Mouse (Mus musculus): ENCODE results near the gene Hist2h4. TPM values are rescaled to one million over a fixed set of nuclear protein-coding genes. Genes with fewer than 3 reads are reported as not detected.
"Not testable (repeated sequence)": the region's sequence is repeated elsewhere in the genome, so short reads cannot be mapped to it uniquely, and the experiment has no call there.

Hist2h4 gene
- total RNA-seq, 2 experiments from 2014 or later = 26.0 to 42.3 TPM

DNA sequence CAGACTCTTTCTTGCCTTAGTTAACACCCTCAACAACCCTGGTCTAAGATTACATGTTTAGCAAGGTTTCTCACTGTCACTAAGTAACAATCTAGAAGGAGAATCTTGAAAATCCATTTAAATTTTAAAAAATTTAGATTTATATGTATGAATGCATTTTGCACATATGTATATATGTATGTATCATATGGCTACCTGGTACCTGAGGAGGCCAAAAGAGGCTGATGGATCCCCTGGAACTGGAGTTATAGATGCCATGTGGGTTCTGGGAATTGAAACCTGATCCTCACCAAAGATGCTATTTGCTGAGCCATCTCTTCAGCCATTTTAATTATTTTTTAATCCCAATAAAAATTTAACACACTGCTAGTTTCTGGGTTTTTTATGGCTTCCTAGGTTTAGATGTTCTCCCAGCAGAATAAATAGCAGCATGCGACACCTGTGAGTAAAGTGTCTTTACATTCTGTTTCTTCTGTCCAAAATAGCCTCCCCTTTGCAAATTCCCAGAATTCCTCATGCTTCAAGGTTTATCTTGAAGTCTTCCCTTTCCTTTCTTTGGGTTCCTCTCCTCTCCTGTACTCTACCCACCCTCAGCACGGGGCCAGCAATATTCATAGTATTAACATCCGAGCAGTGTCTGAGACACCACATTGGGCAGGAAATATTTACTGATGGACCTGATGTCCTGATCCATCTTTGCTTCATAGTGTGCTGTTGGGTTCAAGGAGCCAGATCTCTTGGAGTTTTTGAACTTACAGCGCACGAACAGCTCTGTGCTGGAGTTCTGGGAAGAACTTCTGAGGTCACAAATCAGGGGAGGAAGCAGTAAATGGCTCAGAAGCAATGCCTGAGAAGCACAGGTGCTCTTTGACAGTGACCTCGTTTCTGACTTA, 14.7 kb downstream of the Hist2h4 start:
- intact Hi-C loops (cut with DNase I) = no loop called here
- DNase-seq = no peak

DNA sequence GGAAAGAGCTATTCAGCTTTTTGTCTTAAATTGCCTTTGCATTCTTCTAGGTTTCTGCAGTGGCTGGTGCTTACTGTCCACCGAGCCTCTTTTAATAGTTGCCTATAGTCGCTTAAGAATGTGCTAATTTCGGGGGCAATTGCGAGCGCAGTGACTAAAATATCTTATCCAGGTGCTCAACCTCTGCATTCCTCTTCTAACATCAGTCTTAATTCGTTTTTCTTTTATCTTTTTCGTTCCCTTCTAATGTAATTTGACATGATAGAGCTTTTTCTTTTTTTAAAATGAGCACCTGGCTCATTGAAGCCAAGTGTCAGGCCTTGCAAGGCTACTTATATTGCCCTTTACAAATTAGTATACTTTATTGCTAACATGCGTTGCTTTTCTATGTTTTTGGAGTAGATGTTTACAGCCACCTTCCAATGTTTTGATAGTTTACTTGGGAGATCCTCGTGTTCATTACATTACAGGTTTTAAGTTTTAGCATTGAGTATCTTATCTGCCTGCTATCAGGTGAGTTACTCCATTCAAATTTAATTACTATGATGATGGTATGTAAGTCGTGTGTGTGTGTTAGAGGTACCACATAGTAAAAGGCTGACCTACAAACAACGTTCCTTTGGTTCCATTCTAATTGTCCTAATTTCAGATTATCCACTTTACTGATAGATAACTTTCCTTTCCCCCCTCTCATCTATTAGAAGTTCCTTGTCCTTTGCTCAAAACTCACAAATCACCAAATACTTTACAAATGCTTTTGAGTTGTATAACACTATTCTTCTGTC, 15.6 kb downstream of the Hist2h4 start:
- no peak for DNase-seq
- intact Hi-C loops (cut with DNase I) = loop anchor here (2.0 kb wide), 1 partner anchor 15 kb away; the partner anchor contains the start of gene Hist2h4

DNA sequence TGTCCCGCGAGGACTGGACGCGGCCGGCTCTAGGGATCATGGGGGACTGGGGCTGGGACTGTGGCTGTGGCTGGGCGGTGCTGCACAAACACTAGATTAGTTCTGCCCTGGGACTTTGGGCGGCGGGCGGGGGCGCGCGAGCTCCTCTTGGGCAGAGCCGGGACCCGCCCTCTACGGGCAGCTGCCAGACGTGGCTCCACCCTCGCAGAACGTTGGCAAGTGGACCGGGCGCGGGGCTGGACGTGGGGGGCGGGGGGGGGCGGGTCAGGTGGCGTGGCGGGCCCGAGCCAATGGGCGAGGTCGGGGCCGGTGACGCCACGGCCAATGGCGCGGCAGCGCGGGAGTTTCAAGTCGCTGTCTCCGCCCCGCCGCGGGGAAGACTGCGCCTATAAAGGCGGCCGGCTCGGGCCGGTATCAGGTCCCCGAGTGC, 16.7 kb downstream of the Hist2h4 start, which contains the start of gene Hist2h3c1:
Hist2h3c1 (plus strand) TSS at position 259 of the 430 bp plus-strand sequence.
- DNase-seq = not testable (repeated sequence)
- intact Hi-C loops (cut with DNase I) = loop anchor here (2.0 kb wide), 1 partner anchor 16 kb away; the partner anchor contains the start of gene Hist2h4

DNA sequence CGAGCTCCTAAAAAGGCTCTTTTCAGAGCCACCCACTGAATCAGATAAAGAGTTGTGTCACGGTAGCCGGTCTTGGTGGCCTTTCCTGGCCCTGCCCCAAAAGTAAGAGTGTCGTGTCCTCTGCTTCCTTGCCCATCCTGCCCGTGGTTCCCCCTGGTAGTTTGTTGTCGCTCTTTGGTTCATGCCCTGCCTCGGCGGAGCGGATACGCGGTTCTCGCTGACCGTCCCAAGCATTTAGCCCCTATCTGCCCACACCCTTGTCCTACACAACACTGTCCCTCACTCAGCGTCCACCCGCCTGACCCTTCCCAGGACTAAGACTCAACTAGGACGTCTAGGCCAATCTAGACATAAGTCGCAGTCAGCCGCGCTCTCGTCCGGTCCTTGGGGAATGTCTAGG, 17.1 kb downstream of the Hist2h4 start:
- intact Hi-C loops (cut with DNase I) = loop anchor here (2.0 kb wide), 1 partner anchor 17 kb away; the partner anchor contains the start of gene Hist2h4
- DNase-seq = not testable (repeated sequence)

DNA sequence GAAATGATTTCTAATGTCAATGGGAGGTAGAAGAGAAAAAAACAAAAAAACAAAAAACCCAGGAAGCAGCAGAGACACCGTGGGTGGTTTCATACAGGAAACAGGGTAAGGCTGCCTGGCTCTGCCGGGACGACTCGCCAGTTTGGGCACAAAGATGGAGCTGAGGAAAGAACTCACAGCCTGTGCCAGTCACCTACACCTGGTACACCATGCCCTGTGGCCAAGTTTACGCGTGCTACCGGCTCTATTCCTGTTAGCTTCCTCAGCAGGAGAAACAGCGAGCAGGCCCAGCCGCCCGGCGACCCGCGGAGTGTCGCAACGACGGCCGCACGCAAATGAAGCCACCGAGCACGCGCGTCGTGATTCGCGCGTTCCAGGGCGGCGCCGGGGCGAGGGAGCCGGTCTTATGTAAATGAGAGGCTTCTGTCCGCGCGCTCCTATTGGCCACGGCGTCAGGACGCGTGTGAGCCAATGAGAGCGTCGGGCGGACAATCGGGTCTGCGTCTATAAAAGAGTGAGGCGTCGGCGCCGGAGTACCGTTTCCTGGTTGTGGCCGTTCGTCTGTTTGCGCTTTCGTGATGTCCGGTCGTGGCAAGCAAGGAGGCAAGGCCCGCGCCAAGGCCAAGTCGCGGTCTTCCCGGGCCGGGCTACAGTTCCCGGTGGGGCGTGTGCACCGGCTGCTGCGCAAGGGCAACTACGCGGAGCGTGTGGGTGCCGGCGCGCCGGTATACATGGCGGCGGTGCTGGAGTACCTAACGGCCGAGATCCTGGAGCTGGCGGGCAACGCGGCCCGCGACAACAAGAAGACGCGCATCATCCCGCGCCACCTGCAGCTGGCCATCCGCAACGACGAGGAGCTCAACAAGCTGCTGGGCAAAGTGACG, 17.9 kb downstream of the Hist2h4 start, which contains the start of gene Hist2h2aa1:
Hist2h2aa1 (plus strand) TSS at position 495 of the 884 bp plus-strand sequence.
- peak; percentile 83 to 85 for DNase-seq
- intact Hi-C loops (cut with DNase I) = not testable (repeated sequence)

DNA sequence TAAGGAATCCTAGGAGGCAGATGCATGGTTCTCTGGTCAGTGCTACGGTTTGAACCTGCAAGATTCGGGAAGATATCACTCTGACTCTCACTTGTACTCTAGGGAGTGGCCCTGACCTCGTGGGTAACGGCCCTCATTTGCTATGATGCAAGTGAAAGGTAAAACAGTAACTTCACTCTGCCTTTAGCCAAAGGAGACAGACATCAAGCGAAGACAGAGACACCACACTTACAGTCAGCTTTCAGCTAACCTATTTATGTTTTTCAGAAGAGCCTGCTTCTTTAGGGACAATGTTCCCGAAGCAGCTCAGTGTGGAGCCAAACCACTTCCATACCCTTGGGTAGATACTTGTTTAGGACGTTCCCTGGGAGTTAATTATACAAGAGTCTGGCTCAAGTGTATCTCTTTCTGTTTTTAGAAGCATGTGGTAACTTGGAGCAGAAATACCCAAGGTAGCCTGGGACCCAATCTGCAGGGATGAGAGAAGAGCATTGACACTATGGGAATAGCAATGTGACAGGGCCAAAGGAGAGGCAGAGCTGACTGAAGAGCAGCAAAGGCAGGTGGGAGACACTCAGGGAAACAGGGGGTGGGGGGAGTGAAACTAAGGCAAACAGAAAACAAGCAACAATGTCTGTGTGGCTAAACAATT, 19.1 kb downstream of the Hist2h4 start:
- no peak for DNase-seq
- intact Hi-C loops (cut with DNase I) = no loop called here

DNA sequence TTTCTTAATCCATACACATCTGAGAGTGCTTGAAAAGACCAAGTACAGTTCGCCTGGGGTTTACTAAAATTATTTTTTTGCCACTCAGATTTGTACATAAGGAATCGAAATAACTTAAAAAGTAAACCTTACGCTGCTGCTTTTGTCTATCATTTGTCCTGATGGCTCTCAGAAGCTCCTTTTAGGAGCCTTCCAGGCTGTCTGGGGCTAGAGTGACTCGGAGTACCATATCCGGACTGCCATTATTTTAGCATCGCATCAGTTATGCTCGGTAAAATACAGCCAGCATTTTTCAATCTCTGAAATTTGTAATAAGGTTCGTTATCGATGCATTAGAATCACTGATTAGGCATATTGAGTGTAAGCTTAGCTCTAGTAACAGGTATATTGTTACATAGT, 22.3 kb downstream of the Hist2h4 start:
- intact Hi-C loops (cut with DNase I) = no loop called here
- no peak for DNase-seq

DNA sequence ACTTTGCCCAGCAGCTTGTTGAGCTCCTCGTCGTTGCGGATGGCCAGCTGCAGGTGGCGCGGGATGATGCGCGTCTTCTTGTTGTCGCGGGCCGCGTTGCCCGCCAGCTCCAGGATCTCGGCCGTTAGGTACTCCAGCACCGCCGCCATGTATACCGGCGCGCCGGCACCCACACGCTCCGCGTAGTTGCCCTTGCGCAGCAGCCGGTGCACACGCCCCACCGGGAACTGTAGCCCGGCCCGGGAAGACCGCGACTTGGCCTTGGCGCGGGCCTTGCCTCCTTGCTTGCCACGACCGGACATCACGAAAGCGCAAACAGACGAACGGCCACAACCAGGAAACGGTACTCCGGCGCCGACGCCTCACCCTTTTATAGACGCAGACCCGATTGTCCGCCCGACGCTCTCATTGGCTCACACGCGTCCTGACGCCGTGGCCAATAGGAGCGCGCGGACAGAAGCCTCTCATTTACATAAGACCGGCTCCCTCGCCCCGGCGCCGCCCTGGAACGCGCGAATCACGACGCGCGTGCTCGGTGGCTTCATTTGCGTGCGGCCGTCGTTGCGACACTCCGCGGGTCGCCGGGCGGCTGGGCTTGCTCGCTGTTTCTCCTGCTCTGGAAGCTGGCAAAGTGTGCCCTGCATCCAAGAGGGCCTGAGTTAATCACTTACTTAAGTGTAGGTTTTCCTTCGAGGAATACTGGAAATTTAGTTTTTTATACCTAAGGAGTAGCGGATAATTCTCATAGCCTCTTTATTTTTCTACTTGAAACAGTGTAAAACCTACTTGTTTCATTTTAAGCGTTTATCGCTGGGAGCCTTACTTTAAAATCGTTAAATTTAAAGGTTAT, 22.9 kb downstream of the Hist2h4 start, which contains the start of gene Hist2h2aa2:
Hist2h2aa2 (minus strand) TSS at position 328 of the 850 bp plus-strand sequence.
- intact Hi-C loops (cut with DNase I) = not testable (repeated sequence)
- peak; percentile 92 to 95 for DNase-seq

DNA sequence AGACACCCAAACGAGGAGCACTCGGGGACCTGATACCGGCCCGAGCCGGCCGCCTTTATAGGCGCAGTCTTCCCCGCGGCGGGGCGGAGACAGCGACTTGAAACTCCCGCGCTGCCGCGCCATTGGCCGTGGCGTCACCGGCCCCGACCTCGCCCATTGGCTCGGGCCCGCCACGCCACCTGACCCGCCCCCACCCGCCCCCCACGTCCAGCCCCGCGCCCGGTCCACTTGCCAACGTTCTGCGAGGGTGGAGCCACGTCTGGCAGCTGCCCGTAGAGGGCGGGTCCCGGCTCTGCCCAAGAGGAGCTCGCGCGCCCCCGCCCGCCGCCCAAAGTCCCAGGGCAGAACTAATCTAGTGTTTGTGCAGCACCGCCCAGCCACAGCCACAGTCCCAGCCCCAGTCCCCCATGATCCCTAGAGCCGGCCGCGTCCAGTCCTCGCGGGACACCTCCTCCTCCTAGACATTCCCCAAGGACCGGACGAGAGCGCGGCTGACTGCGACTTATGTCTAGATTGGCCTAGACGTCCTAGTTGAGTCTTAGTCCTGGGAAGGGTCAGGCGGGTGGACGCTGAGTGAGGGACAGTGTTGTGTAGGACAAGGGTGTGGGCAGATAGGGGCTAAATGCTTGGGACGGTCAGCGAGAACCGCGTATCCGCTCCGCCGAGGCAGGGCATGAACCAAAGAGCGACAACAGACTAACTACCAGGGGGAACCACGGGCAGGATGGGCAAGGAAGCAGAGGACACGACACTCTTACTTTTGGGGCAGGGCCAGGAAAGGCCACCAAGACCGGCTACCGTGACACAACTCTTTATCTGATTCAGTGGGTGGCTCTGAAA, 23.9 kb downstream of the Hist2h4 start, which contains the start of gene Hist2h3c2:
Hist2h3c2 (minus strand) TSS at position 174 of the 840 bp plus-strand sequence.
- peak; percentile 42 to 44 for DNase-seq
- intact Hi-C loops (cut with DNase I) = not testable (repeated sequence)

DNA sequence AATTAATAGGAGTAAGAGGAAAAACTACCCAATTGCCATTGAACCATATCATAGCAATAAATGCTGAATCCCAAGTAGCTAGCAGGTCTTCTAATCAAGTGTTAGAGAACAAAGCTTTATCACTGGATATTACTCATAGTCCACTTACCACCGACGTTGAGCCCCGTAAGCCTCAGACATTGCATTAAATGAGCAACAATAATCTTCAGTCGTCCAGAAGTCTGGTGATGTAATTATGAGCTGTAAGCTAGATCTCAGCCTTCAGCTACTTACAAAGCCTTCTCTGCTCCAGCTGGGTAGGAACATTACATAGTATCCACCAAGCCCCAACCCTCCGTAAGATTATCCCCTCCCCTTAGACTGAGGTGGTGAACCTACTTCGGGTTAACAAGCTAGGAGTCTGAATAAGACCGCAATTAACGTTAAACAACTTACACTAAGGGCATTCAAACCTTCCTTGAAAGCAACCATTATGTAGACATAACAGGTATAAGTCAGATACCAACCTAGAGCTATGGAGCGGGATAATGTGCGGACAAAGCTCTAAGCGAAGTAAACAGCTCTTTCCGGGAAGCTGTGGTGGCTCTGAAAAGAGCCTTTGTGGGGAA, 25.1 kb downstream of the Hist2h4 start:
- intact Hi-C loops (cut with DNase I) = loop anchor here (2.0 kb wide), 1 partner anchor 15 kb away; no protein-coding TSS in a partner anchor
- no peak for DNase-seq

DNA sequence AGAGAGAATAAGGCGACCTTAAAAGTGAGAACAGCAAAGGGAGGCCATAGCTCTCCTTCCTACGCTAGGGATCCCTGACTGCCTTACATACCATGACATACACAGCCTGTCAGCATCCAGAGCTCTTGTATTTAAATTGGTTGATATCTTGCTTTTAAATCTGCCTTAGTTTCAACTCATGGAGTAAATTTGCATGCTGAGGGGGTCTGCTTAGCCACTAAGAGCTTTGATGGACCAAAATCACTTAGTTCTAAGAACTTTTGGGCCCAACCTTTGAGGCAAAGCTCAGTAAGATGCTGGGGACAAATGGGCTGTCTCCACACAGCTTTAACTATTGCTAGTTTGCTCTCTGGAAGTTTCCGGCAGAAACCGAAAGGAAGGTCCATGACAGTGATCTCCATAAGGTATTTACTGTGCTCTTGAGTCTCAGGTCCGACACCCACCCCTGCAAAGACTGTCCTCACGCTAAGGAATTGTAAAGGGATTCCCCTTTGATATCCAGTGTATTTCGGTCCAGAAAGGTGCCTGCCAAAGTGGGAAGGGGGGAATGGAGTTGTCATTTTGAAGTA, 25.7 kb downstream of the Hist2h4 start:
- intact Hi-C loops (cut with DNase I) = loop anchor here (2.0 kb wide), 1 partner anchor 15 kb away; no protein-coding TSS in a partner anchor
- no peak for DNase-seq

DNA sequence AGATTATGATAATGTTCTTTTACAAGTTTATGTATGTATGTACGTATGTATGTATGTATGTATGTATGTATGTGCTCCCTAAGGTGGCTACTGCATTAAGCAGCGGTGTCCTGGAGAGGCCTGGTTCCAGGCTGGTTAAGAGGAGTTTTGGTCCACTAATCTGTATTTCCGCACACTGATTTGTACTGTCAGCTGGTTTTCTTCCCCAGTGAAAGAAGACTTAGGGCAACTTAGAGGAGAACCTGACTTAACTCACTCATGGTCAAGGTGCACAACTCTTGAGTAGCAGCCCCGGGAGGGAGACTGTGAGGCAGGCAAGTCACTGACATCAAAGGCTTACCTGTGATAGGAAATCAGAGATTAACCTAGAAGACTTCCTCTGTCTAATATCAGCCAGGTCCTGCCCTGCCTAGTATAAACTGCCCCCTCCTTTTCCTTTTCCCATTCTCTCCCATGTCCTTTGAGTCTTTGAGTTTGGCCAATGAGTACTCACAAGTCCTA, 26.2 kb downstream of the Hist2h4 start:
- no peak for DNase-seq
- intact Hi-C loops (cut with DNase I) = loop anchor here (2.0 kb wide), 1 partner anchor 14 kb away; no protein-coding TSS in a partner anchor

DNA sequence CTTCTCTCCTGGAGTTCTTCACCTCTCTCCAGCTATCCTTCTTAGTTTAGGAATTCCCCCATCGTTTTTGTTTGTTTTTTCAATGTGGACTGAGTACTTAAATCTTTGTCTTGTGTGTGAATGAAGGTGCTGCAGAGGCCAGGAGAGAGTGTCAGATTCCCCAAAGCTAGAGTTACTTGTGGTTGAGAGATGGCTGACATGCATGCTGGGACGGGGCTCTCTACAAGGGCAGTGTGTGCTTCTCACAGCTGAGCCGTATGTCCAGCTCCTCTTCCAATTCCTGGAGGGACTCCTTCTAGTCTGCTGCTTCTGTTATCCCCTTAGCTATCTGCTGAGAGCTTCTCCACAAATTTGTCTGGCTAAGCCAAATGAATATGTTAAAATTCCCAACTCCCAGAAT, 27.3 kb downstream of the Hist2h4 start:
- intact Hi-C loops (cut with DNase I) = loop anchor here (2.0 kb wide), 1 partner anchor 13 kb away; no protein-coding TSS in a partner anchor
- no peak for DNase-seq

DNA sequence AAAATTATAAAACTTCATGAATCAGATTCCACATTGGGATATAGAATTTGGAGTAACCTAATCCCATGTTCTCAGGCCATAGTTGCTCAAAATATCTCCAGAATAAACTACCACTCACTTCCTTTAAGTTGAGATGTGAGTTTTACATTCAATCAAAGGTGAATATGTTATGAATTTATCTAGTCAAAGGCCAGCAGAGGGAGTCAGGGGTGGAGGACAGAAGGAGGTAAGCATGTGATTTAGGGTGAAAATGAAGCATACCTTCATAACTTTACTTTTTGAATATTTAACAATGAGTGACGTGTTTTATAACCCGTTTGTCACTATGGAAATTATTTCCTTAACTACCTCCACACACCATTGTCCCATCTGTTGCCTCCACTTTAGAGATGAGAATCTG, 28.2 kb downstream of the Hist2h4 start:
- DNase-seq = no peak
- intact Hi-C loops (cut with DNase I) = no loop called here

DNA sequence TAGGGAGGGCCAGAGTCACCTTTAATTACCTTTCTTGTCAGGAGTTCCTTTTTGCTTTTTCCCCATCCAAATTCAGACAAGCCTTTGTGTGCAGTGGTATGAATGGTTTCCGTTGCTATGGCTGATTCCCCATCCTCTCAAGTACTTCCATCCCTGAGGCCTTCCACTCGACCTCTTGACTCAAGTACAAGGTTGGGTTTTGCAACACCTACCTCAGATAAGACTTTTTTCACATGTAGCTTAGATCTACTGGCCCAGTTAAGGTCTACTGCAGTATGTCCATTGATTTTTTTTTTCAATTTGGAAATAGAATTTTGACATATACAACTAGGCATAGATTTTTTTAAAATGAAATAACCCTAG, 31.4 kb downstream of the Hist2h4 start:
- intact Hi-C loops (cut with DNase I) = no loop called here

More for the DNA sequence above, 31.4 kb downstream of the Hist2h4 start:
- no peak for DNase-seq
